8 mouse cellular contexts compared by ENCODE assay signal in genomic region chr10:127721671-127722418, GRCm38 (mm10). TPM values are rescaled to one million over a fixed set of nuclear protein-coding genes. Genes with fewer than 3 reads are reported as not detected.
DNase-seq lines count a peak whose midpoint lies in the region; ATAC-seq and TF ChIP-seq lines count a peak whose summit lies in the region.
"Had no signal": no experiment of that assay in that cellular context is flagged by ENCODE, and none has a peak within 500 bp of the region (broad histone marks: within the 10 kb centered on the region; RNA-seq: fewer than 3 reads in every experiment).

No protein-coding gene starts in this region.

- WGBS in spleen, adult 2 months, result 57% methylated on average over 20 of the region's 20 CpGs
- WGBS in heart, embryonic 11.5 days (ENCODE audit: insufficient replicate concordance), result 7% methylated on average over 20 of the region's 20 CpGs
- WGBS in limb, embryonic 12.5 days, result 13% methylated on average over 20 of the region's 20 CpGs
- WGBS in stomach, postnatal 0 days, result 9% methylated on average over 20 of the region's 20 CpGs

- no peaks in the 10 kb centered on the region for H3K27me3 ChIP-seq in spleen, adult 2 months (ENCODE audit: control insufficient read depth, insufficient read depth, low read length)
- peaks cover 28% of the 10 kb centered on the region for H3K27me3 ChIP-seq in heart, embryonic 11.5 days (ENCODE audit: control insufficient read depth, insufficient read depth, low read length)
- peaks cover 58% of the 10 kb centered on the region for H3K27me3 ChIP-seq in limb, embryonic 12.5 days
- no peaks in the 10 kb centered on the region for H3K27me3 ChIP-seq in stomach, postnatal 0 days (ENCODE audit: control insufficient read depth, insufficient read depth, low read length)

- H3K36me3 ChIP-seq in spleen, adult 2 months (ENCODE audit: control insufficient read depth, insufficient read depth, low read length), result no peaks in the 10 kb centered on the region
- H3K36me3 ChIP-seq in heart, embryonic 11.5 days (ENCODE audit: control insufficient read depth, insufficient read depth, low read length), result no peaks in the 10 kb centered on the region
- H3K36me3 ChIP-seq in limb, embryonic 12.5 days, result no peaks in the 10 kb centered on the region
- H3K36me3 ChIP-seq in stomach, postnatal 0 days (ENCODE audit: control insufficient read depth, insufficient read depth, low read length), result no peaks in the 10 kb centered on the region

- ATAC-seq in heart, embryonic 11.5 days (replicated peaks; ENCODE audit: insufficient number of reproducible peaks, low FRiP score, low TSS enrichment), result no peak; the same call in 1 of the 2 replicates
- no peak for ATAC-seq in limb, embryonic 12.5 days (ENCODE audit: insufficient number of reproducible peaks, insufficient read depth, low FRiP score, low TSS enrichment, low read depth)
- no peak for ATAC-seq in stomach, postnatal 0 days (ENCODE audit: low FRiP score, low TSS enrichment)
- no peak for ATAC-seq in erythroid progenitor cell, adult 5-6 weeks (replicated peaks; ENCODE audit: low FRiP score, poor library complexity, severe bottlenecking)

- H3K4me1 ChIP-seq in spleen, adult 2 months (ENCODE audit: control insufficient read depth, insufficient read depth, insufficient read length), result no peaks in the 10 kb centered on the region
- H3K4me1 ChIP-seq in heart, embryonic 11.5 days (ENCODE audit: control insufficient read depth, insufficient read depth, low read length), result peaks cover 10% of the 10 kb centered on the region; the same call in 1 of the 2 replicates
- peaks cover 30% of the 10 kb centered on the region for H3K4me1 ChIP-seq in limb, embryonic 12.5 days (replicated peaks)
- no peaks in the 10 kb centered on the region for H3K4me1 ChIP-seq in stomach, postnatal 0 days (replicated peaks; ENCODE audit: control insufficient read depth, insufficient read depth)

- H3K4me2 ChIP-seq in heart, embryonic 11.5 days, result peak overlapping the region; percentile 59
- peak overlapping the region; percentile 45 for H3K4me2 ChIP-seq in limb, embryonic 12.5 days
- peak overlapping the region; percentile 44 for H3K4me2 ChIP-seq in stomach, postnatal 0 days (replicated peaks; ENCODE audit: low read depth)

- no peaks in the 10 kb centered on the region for H3K9me3 ChIP-seq in heart, embryonic 11.5 days (replicated peaks; ENCODE audit: control insufficient read depth, low read length)
- no peaks in the 10 kb centered on the region for H3K9me3 ChIP-seq in limb, embryonic 12.5 days
- no peaks in the 10 kb centered on the region for H3K9me3 ChIP-seq in stomach, postnatal 0 days (ENCODE audit: control insufficient read depth, low read length)

- no peak for TF ChIP-seq EP300 in stomach, postnatal 0 days (optimal IDR thresholded peaks at IDR 0.05)

- TF ChIP-seq POLR2A in spleen, adult 2 months (IDR thresholded peaks at IDR 0.05; ENCODE audit: low read depth, low read length), result no peak

- no peak for DNase-seq in spleen, adult 2 months (ENCODE audit: low read depth in 1 of 2, low spot score in 2 of 2)
- DNase-seq in spleen, postnatal 4 days (ENCODE audit: low spot score in 2 of 2), result no peak
- DNase-seq in stomach, postnatal 0 days (ENCODE audit: low spot score), result no peak
- no peak for DNase-seq in cerebellum, postnatal 36 days
- DNase-seq: thymus, postnatal 4 days had no signal

- no peak overlapping the region for H3K4me3 ChIP-seq in spleen, adult 2 months (ENCODE audit: extremely low read depth, insufficient read depth, insufficient read length)
- H3K4me3 ChIP-seq in heart, embryonic 11.5 days (ENCODE audit: low read depth, low read length), result peak overlapping the region; percentile 16
- H3K4me3 ChIP-seq in limb, embryonic 12.5 days (replicated peaks), result 0 out of 2 replicates have a peak overlapping the region, but pooled peaks have one; percentile 7
- peak overlapping the region; percentile 32 for H3K4me3 ChIP-seq in stomach, postnatal 0 days (ENCODE audit: low read depth, low read length)

- H3K9ac ChIP-seq in heart, embryonic 11.5 days (ENCODE audit: low read depth, low read length), result peak overlapping the region; percentile 52; the same call in 1 of the 2 replicates
- H3K9ac ChIP-seq in limb, embryonic 12.5 days (replicated peaks), result peak overlapping the region; percentile 47
- peak overlapping the region; percentile 59 for H3K9ac ChIP-seq in stomach, postnatal 0 days (ENCODE audit: low read length)

- peak overlapping the region; percentile 61 for H3K27ac ChIP-seq in spleen, adult 2 months (ENCODE audit: insufficient read depth, low read length)
- H3K27ac ChIP-seq in heart, embryonic 11.5 days (ENCODE audit: low read depth, low read length), result peak overlapping the region; percentile 29
- H3K27ac ChIP-seq in limb, embryonic 12.5 days, result no peak overlapping the region
- H3K27ac ChIP-seq in stomach, postnatal 0 days (replicated peaks), result peak overlapping the region; percentile 86

- TF ChIP-seq CTCF in spleen, adult 2 months (IDR thresholded peaks at IDR 0.05; ENCODE audit: extremely low read depth, insufficient read depth, insufficient read length, insufficient replicate concordance), result no peak
- no peak for TF ChIP-seq CTCF in stomach, postnatal 0 days (IDR thresholded peaks at IDR 0.05; ENCODE audit: low read depth)

RNA-seq across cellular contexts. Expression of gene Tac2, which starts 2.4 kb away (rescaled TPM):
- 1.9 and 4.1 TPM in 2 replicates for polyA plus RNA-seq in spleen, adult 2 months (2012; rRNA removed)
- 3.7 and 6.4 TPM in 2 replicates for polyA plus RNA-seq in heart, embryonic 11.5 days (2014; fragmentation: Nextera tagmentation; extraction: Ambion mirVana)
- 1.1 and 1.8 TPM in 2 replicates for polyA plus RNA-seq in limb, embryonic 12.5 days (2016; fragmentation: Nextera tagmentation; extraction: Ambion mirVana)
- 0.34 and 0.35 TPM in 2 replicates for polyA plus RNA-seq in stomach, postnatal 0 days (2015; fragmentation: Nextera tagmentation; extraction: Ambion mirVana)
- 51.1 and 56.6 TPM in 2 replicates for total RNA-seq in erythroid progenitor cell, adult 5-6 weeks (2015; ENCODE audit: low replicate concordance)
- total RNA-seq in erythroid progenitor cell, adult 5-6 weeks (2017; ENCODE audit: low replicate concordance), result 20.4 and 22.6 TPM in 2 replicates

RNA-seq across cellular contexts. Expression of gene Myo1a, which starts 16.9 kb away (rescaled TPM):
- polyA plus RNA-seq in spleen, adult 2 months (2012; rRNA removed), result 0.13 and 0.21 TPM in 2 replicates
- 0.14 and 0.49 TPM in 2 replicates for polyA plus RNA-seq in heart, embryonic 11.5 days (2014; fragmentation: Nextera tagmentation; extraction: Ambion mirVana)
- 0.33 and 0.59 TPM in 2 replicates for polyA plus RNA-seq in limb, embryonic 12.5 days (2016; fragmentation: Nextera tagmentation; extraction: Ambion mirVana)
- polyA plus RNA-seq in stomach, postnatal 0 days (2015; fragmentation: Nextera tagmentation; extraction: Ambion mirVana), result 39.3 and 42.1 TPM in 2 replicates
- total RNA-seq in erythroid progenitor cell, adult 5-6 weeks (2015; ENCODE audit: low replicate concordance), result 0.84 TPM in 1 of 2 replicates, not detected in the other
- 2.3 and 3.5 TPM in 2 replicates for total RNA-seq in erythroid progenitor cell, adult 5-6 weeks (2017; ENCODE audit: low replicate concordance)

RNA-seq across cellular contexts. Expression of gene Zbtb39, which starts 17.5 kb away (rescaled TPM):
- polyA plus RNA-seq in spleen, adult 2 months (2012; rRNA removed), result 5.6 and 6.0 TPM in 2 replicates
- polyA plus RNA-seq in heart, embryonic 11.5 days (2014; fragmentation: Nextera tagmentation; extraction: Ambion mirVana), result 3.1 and 4.2 TPM in 2 replicates
- polyA plus RNA-seq in limb, embryonic 12.5 days (2016; fragmentation: Nextera tagmentation; extraction: Ambion mirVana), result 4.3 and 4.6 TPM in 2 replicates
- polyA plus RNA-seq in stomach, postnatal 0 days (2015; fragmentation: Nextera tagmentation; extraction: Ambion mirVana), result 1.4 and 1.6 TPM in 2 replicates
- total RNA-seq in erythroid progenitor cell, adult 5-6 weeks (2015; ENCODE audit: low replicate concordance), result 0.72 and 2.9 TPM in 2 replicates
- 1.3 TPM in 1 of 2 replicates, not detected in the other for total RNA-seq in erythroid progenitor cell, adult 5-6 weeks (2017; ENCODE audit: low replicate concordance)

RNA-seq across cellular contexts. Expression of gene Gpr182, which starts 29.7 kb away (rescaled TPM):
- polyA plus RNA-seq in spleen, adult 2 months (2012; rRNA removed), result 22.5 and 28.8 TPM in 2 replicates
- 9.1 and 9.2 TPM in 2 replicates for polyA plus RNA-seq in heart, embryonic 11.5 days (2014; fragmentation: Nextera tagmentation; extraction: Ambion mirVana)
- 0.49 and 0.59 TPM in 2 replicates for polyA plus RNA-seq in limb, embryonic 12.5 days (2016; fragmentation: Nextera tagmentation; extraction: Ambion mirVana)
- 0.77 and 0.92 TPM in 2 replicates for polyA plus RNA-seq in stomach, postnatal 0 days (2015; fragmentation: Nextera tagmentation; extraction: Ambion mirVana)
- not detected in 2 replicates for total RNA-seq in erythroid progenitor cell, adult 5-6 weeks (2015; ENCODE audit: low replicate concordance)
- not detected in 2 replicates for total RNA-seq in erythroid progenitor cell, adult 5-6 weeks (2017; ENCODE audit: low replicate concordance)

RNA-seq across cellular contexts. Expression of gene Rdh1, which starts 37.7 kb away (rescaled TPM):
- polyA plus RNA-seq in spleen, adult 2 months (2012; rRNA removed), result 0.25 and 0.56 TPM in 2 replicates
- 0.10 TPM in 1 of 2 replicates, not detected in the other for polyA plus RNA-seq in heart, embryonic 11.5 days (2014; fragmentation: Nextera tagmentation; extraction: Ambion mirVana)
- polyA plus RNA-seq in limb, embryonic 12.5 days (2016; fragmentation: Nextera tagmentation; extraction: Ambion mirVana), result 0.05 TPM in 1 of 2 replicates, not detected in the other
- 0.19 and 0.23 TPM in 2 replicates for polyA plus RNA-seq in stomach, postnatal 0 days (2015; fragmentation: Nextera tagmentation; extraction: Ambion mirVana)
- not detected in 2 replicates for total RNA-seq in erythroid progenitor cell, adult 5-6 weeks (2015; ENCODE audit: low replicate concordance)
- total RNA-seq in erythroid progenitor cell, adult 5-6 weeks (2017; ENCODE audit: low replicate concordance), result not detected in 2 replicates

Comparison
In these comparisons a context has a peak if more than half of its experiments do, and no peak if none do; other contexts are left out.
1. RNA of gene Myo1a, which starts 16.9 kb away (polyA plus RNA-seq): 39.3 to 42.1 TPM in stomach, postnatal 0 days; 0.33 to 0.59 TPM in limb, embryonic 12.5 days, 0.13 to 0.21 TPM in spleen, adult 2 months and 0.14 to 0.49 TPM in heart, embryonic 11.5 days; every median in the first group is over 10 times any median in the second.
2. Peak in every context shown above with its lines, with median percentiles within 50 percentile points of each other: H3K4me2 ChIP-seq and H3K9ac ChIP-seq.